Mouse (Mus musculus) kidney, embryonic 14.5 days (tissue): ENCODE measurements around the gene Hist2h3c2. TPM values are rescaled to one million over a fixed set of nuclear protein-coding genes. Genes with fewer than 3 reads are reported as not detected.
"Not testable (repeated sequence)": the region's sequence is repeated elsewhere in the genome, so short reads cannot be mapped to it uniquely, and the experiment has no call there.

Source experiments
- ATAC-seq: fragments of 200-750 bp; cut with Nextera tagmentation; 2 replicates; pipeline ENCODE4 v1.8.0; 2017; ENCODE audit warnings: moderate number of reproducible peaks, mild to moderate bottlenecking, moderate TSS enrichment, moderate library complexity; ENCODE audit not compliant: low FRiP score, low TSS enrichment
- H3K27ac ChIP-seq: fragments of 300-500 bp; sonication (generic); 2 replicates; pipeline ENCODE4 v1.5.1; 2014; ENCODE audit warnings: low read depth, mild to moderate bottlenecking, low read length, moderate library complexity, mixed read lengths
- H3K27me3 ChIP-seq: fragments of 300-500 bp; sonication (generic); 2 replicates; pipeline ENCODE4 v1.6.1; 2014; ENCODE audit warnings: mild to moderate bottlenecking, low read length; ENCODE audit not compliant: control insufficient read depth, insufficient read depth
- H3K36me3 ChIP-seq: fragments of 300-500 bp; sonication (generic); 2 replicates; pipeline ENCODE4 v1.6.1; 2014; ENCODE audit warnings: low read length, mixed read lengths; ENCODE audit not compliant: control insufficient read depth, insufficient read depth
- H3K4me1 ChIP-seq: fragments of 300-500 bp; sonication (generic); 2 replicates; pipeline ENCODE4 v1.6.1; 2014; ENCODE audit warnings: low read length, mixed read lengths; ENCODE audit not compliant: control insufficient read depth, insufficient read depth
- H3K4me2 ChIP-seq: fragments of 300-500 bp; sonication (generic); replicated peaks from 2 replicates; pipeline ENCODE4 v1.6.1; 2014; ENCODE audit warnings: low read depth, mild to moderate bottlenecking, low read length
- H3K4me3 ChIP-seq: fragments of 300-500 bp; sonication (generic); 2 replicates; pipeline ENCODE4 v1.5.1; 2014; ENCODE audit warnings: mild to moderate bottlenecking, low read length
- H3K9ac ChIP-seq: fragments of 300-500 bp; sonication (generic); 2 replicates; pipeline ENCODE4 v1.6.1; 2014; ENCODE audit warnings: low read depth, mild to moderate bottlenecking, low read length, moderate library complexity
- H3K9me3 ChIP-seq: fragments of 300-500 bp; sonication (generic); 2 replicates; pipeline ENCODE4 v1.6.1; 2016; ENCODE audit warnings: low read length; ENCODE audit not compliant: control insufficient read depth
- WGBS: fragments of 180-500 bp; shearing (Covaris S2); extraction: QIAGEN DNeasy Blood & Tissue Kit; methylation state at CpG from one replicate; pipeline ENCODE4 v1.1.7; 2014; 5-methylcytosine and 5-hydroxymethylcytosine counted together
- polyA plus RNA-seq: library from polyadenylated mRNA; unstranded; fragments of >200 nt; fragmentation: Nextera tagmentation; extraction: Ambion mirVana; gene quantifications from 2 replicates; pipeline ENCODE4 v1.2.1, GENCODE M21; 2014

Hist2h3c2 gene
- polyA plus RNA-seq, 1 experiment from 2014 or later = 5.4 TPM

- Histone ChIP-seq H3K9me3 (no peaks in the 10 kb centered on the region), H3K9ac (peak overlapping the region; percentile 55), H3K4me3 (no peak overlapping the region; the same call in 1 of the 2 replicates), H3K36me3 (no peaks in the 10 kb centered on the region), H3K4me1 (peaks cover 22% of the 10 kb centered on the region), H3K27ac (peak overlapping the region; percentile 89), H3K27me3 (no peaks in the 10 kb centered on the region), H3K4me2 (peak overlapping the region; percentile 31)
- WGBS = 82% methylated on average over 9 of the region's 9 CpGs
- no peak for ATAC-seq
Observed at GRCm38 (mm10) chr3:96240799-96241197, 1.9 kb upstream of the Hist2h3c2 start.

- H3K27me3 ChIP-seq, H3K9me3 ChIP-seq, H3K36me3 ChIP-seq: not testable (repeated sequence)
- peak within 1 kb of the TSS; percentile 55 for H3K9ac ChIP-seq
- WGBS = 7% methylated on average over 25 of the region's 85 CpGs
- H3K4me3 ChIP-seq = peak within 1 kb of the TSS; percentile 17; the same call in 1 of the 2 replicates
- ATAC-seq = peak; percentile 87
- peaks cover 22% of the 10 kb centered on the region for H3K4me1 ChIP-seq
- peak within 1 kb of the TSS; percentile 31 for H3K4me2 ChIP-seq
- peak within 1 kb of the TSS; percentile 89 for H3K27ac ChIP-seq
Observed at GRCm38 (mm10) chr3:96239949-96240798, 1.2 kb upstream of the Hist2h3c2 start, which contains the start of gene Hist2h2aa2. Hist2h2aa2 (minus strand) TSS chr3:96240276.

GRCm38 (mm10) chr3:96237904-96238511 lies 919 bp downstream of the Hist2h3c2 start:
- H3K27me3 ChIP-seq = no peaks in the 10 kb centered on the region
- peak overlapping the region; percentile 84 for H3K9ac ChIP-seq
- peaks cover 14% of the 10 kb centered on the region; the same call in 1 of the 2 replicates for H3K4me1 ChIP-seq
- H3K4me2 ChIP-seq = peak overlapping the region; percentile 73
- WGBS = 2% methylated on average over 12 of the region's 12 CpGs
- H3K27ac ChIP-seq = peak overlapping the region; percentile 85
- no peak for ATAC-seq
- H3K36me3 ChIP-seq = no peaks in the 10 kb centered on the region
- no peaks in the 10 kb centered on the region for H3K9me3 ChIP-seq
- H3K4me3 ChIP-seq = peak overlapping the region; percentile 56

- H3K4me2 ChIP-seq = peak overlapping the region; percentile 73
- peak overlapping the region; percentile 84 for H3K9ac ChIP-seq
- no peak for ATAC-seq
- no peaks in the 10 kb centered on the region for H3K27me3 ChIP-seq
- H3K4me3 ChIP-seq = peak overlapping the region; percentile 56
- WGBS = 17% methylated on average over 7 of the region's 7 CpGs
- H3K27ac ChIP-seq = peak overlapping the region; percentile 85
- H3K4me1 ChIP-seq = peaks cover 14% of the 10 kb centered on the region; the same call in 1 of the 2 replicates
- no peaks in the 10 kb centered on the region for H3K9me3 ChIP-seq
- H3K36me3 ChIP-seq = no peaks in the 10 kb centered on the region
Observed at GRCm38 (mm10) chr3:96237335-96237903, 1.5 kb downstream of the Hist2h3c2 start.

GRCm38 (mm10) chr3:96236834-96237334 lies 2.0 kb downstream of the Hist2h3c2 start:
- Histone ChIP-seq H3K36me3 (no peaks in the 10 kb centered on the region), H3K4me3 (peak overlapping the region; percentile 56; the same call in 1 of the 2 replicates), H3K9ac (peak overlapping the region; percentile 84), H3K4me1 (peaks cover 14% of the 10 kb centered on the region; the same call in 1 of the 2 replicates), H3K4me2 (peak overlapping the region; percentile 73), H3K27me3 (no peaks in the 10 kb centered on the region), H3K9me3 (no peaks in the 10 kb centered on the region), H3K27ac (peak overlapping the region; percentile 85; the same call in 1 of the 2 replicates)
- no peak for ATAC-seq
- WGBS = 67% methylated on average over 4 of the region's 4 CpGs

GRCm38 (mm10) chr3:96235836-96236235 lies 3.1 kb downstream of the Hist2h3c2 start:
- no peaks in the 10 kb centered on the region for H3K9me3 ChIP-seq
- no peak for ATAC-seq
- no peak overlapping the region for H3K4me3 ChIP-seq
- H3K4me2 ChIP-seq = no peak overlapping the region; the same call in 1 of the 2 replicates
- 37% methylated on average over 3 of the region's 3 CpGs for WGBS
- H3K36me3 ChIP-seq = no peaks in the 10 kb centered on the region
- H3K27me3 ChIP-seq = no peaks in the 10 kb centered on the region
- H3K27ac ChIP-seq = no peak overlapping the region
- H3K9ac ChIP-seq = no peak overlapping the region
- H3K4me1 ChIP-seq = peaks cover 12% of the 10 kb centered on the region; the same call in 1 of the 2 replicates

- 90% methylated on average over 2 of the region's 2 CpGs for WGBS
- Histone ChIP-seq H3K4me2 (no peak overlapping the region), H3K9me3 (no peaks in the 10 kb centered on the region), H3K4me1 (peaks cover 10% of the 10 kb centered on the region; the same call in 1 of the 2 replicates), H3K36me3 (no peaks in the 10 kb centered on the region), H3K4me3 (no peak overlapping the region), H3K27ac (no peak overlapping the region), H3K27me3 (no peaks in the 10 kb centered on the region), H3K9ac (no peak overlapping the region)
- ATAC-seq = no peak
Observed at GRCm38 (mm10) chr3:96234914-96235313, 4.0 kb downstream of the Hist2h3c2 start.

GRCm38 (mm10) chr3:96231758-96232120 lies 7.2 kb downstream of the Hist2h3c2 start:
- no peak overlapping the region for H3K27ac ChIP-seq
- H3K4me2 ChIP-seq = no peak overlapping the region
- H3K9me3 ChIP-seq = no peaks in the 10 kb centered on the region
- WGBS = 68% methylated on average over 2 of the region's 2 CpGs
- peaks cover 4% of the 10 kb centered on the region; the same call in 1 of the 2 replicates for H3K4me1 ChIP-seq
- no peak overlapping the region for H3K4me3 ChIP-seq
- no peak for ATAC-seq
- no peaks in the 10 kb centered on the region for H3K27me3 ChIP-seq
- H3K36me3 ChIP-seq = no peaks in the 10 kb centered on the region
- H3K9ac ChIP-seq = no peak overlapping the region
